Mouse (Mus musculus) heart, adult 2 months (tissue): ENCODE results near the gene Aplnr.

ENCODE experiments used
- CTCF ChIP-seq: fragments of 200-600 bp; IDR thresholded peaks from 2 replicates; pipeline ENCODE4 v1.8.1; 2022; ENCODE audit warnings: antibody characterized with exemption, mild to moderate bottlenecking, moderate library complexity
- EP300 ChIP-seq: fragments of 200-500 bp; IDR thresholded peaks from 2 replicates; pipeline ENCODE4 v1.6.1; 2011; ENCODE audit warnings: low read depth, low read length, control low read depth; ENCODE audit not compliant: insufficient read depth
- POLR2A ChIP-seq: fragments of 200-500 bp; IDR thresholded peaks from 2 replicates; pipeline ENCODE4 v1.6.1; 2011; ENCODE audit warnings: mild to moderate bottlenecking, low read depth, low read length, control low read depth; ENCODE audit not compliant: insufficient read depth

- TF ChIP-seq CTCF, result no peak
- peak; percentile 75 for TF ChIP-seq EP300
- 0 out of 2 replicates have a peak, but pooled peaks have one; percentile 40 for TF ChIP-seq POLR2A
Measured at GRCm38 (mm10) chr2:85129496-85129971, 6.5 kb upstream of the Aplnr start.
